Mouse (Mus musculus): ENCODE data around the gene Mrgpra6.

DNA sequence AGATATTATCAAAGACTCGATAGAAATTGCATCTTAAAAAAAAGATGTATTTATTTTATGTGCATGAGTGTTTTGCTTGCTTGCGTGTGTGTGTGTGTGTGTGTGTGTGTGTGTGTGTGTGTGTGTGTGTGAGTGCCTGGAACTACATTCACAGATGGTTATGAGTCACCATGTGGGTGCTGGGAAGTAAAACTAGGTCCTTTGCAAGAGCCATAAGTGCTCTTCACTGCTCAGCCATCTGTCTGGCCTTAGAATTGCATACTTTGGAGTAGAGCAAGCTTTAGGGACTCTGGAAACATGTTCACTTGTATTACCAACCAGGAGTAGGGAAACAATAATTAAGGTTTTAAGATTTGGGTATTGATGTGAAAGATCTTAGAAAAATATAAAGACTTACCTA lies 48.9 kb downstream of the Mrgpra6 start:
- TF ChIP-seq POLR2A (IDR thresholded peaks at IDR 0.05; ENCODE audit: low read depth, low read length) = no peak
- no peak for TF ChIP-seq CTCF (conservative IDR thresholded peaks at IDR 0.05; ENCODE audit: insufficient read depth, insufficient read length, low read depth, low read length)

Data from kidney, adult 2 months (tissue).